Mouse (Mus musculus) CD4-positive, CD25-positive, alpha-beta regulatory T cell, adult 2 months (primary cell): ENCODE data around the gene Rag1.

Experiments
- DNase-seq: peaks from one replicate; pipeline ENCODE4 v3.0.0-alpha.2; 2012; ENCODE audit warnings: low read depth, low spot score

The Rag1 gene

GRCm38 (mm10) chr2:101591356-101591755 is 57.9 kb downstream of the Rag1 start:
- no peak for DNase-seq
